Mouse (Mus musculus) lung, adult 2 months (tissue): ENCODE measurements around the gene Epx.

Experiments
- CTCF ChIP-seq: fragments of 200-500 bp; IDR thresholded peaks from 2 replicates; pipeline ENCODE4 v1.5.1; 2011; ENCODE audit warnings: mild to moderate bottlenecking, low read length, control low read depth; ENCODE audit not compliant: insufficient read depth
- POLR2A ChIP-seq: fragments of 200-500 bp; IDR thresholded peaks from 2 replicates; pipeline ENCODE4 v1.6.1; 2011; ENCODE audit warnings: low read depth, mild to moderate bottlenecking, control low read depth, low read length, borderline replicate concordance; ENCODE audit errors: extremely low read depth

DNA sequence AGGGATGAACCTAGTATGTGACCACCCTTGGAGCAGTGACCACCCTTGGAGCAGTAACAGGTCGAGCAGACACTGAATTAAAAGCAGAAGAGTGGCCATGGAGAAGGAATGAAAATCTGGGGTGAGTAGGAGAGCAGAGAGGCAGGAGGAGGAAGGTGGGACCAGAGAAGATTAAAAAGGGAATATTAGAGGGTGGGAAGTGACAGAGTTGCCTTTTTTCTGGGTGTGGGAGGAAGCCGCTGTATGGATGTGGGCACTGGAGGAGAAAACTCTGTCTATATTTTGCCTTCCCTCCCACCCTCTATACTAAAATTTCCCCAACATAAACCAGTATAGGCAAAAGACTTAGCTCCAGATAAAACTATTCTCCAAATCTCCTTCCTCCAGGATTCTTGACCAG, 45.0 kb upstream of the Epx start:
- TF ChIP-seq POLR2A (no peak), CTCF (no peak)
